Mouse (Mus musculus): Measurements from ENCODE around the gene 4930522L14Rik.
"Not testable (repeated sequence)": the region's sequence is repeated elsewhere in the genome, so short reads cannot be mapped to it uniquely, and the experiment has no call there.

Gene 4930522L14Rik

GRCm38 (mm10) chr5:109751391-109752071, at the start of gene 4930522L14Rik:
TSS of gene 4930522L14Rik (minus strand) at chr5:109751886.
- DNase-seq (ENCODE audit: low read depth): peak; percentile 83

GRCm38 (mm10) chr5:109801466-109801865, 49.8 kb upstream of the 4930522L14Rik start:
- DNase-seq (ENCODE audit: low read depth): not testable (repeated sequence)

- peak; percentile 31 for DNase-seq (ENCODE audit: low read depth)
Measured at GRCm38 (mm10) chr5:109799948-109800347, 48.3 kb upstream of the 4930522L14Rik start.

- not testable (repeated sequence) for DNase-seq (ENCODE audit: low read depth)
Measured at GRCm38 (mm10) chr5:109797017-109797416, 45.3 kb upstream of the 4930522L14Rik start.

- peak; percentile 88 for DNase-seq (ENCODE audit: low read depth)
Measured at GRCm38 (mm10) chr5:109795967-109796652, 44.4 kb upstream of the 4930522L14Rik start.

- peak; percentile 31 for DNase-seq (ENCODE audit: low read depth)
Measured at GRCm38 (mm10) chr5:109752073-109752780, 541 bp upstream of the 4930522L14Rik start.

- DNase-seq (ENCODE audit: low read depth): peak; percentile 23
Measured at GRCm38 (mm10) chr5:109745081-109745480, 6.6 kb downstream of the 4930522L14Rik start.

- not testable (repeated sequence) for DNase-seq (ENCODE audit: low read depth)
Measured at GRCm38 (mm10) chr5:109717341-109717740, 34.3 kb downstream of the 4930522L14Rik start.

- not testable (repeated sequence) for DNase-seq (ENCODE audit: low read depth)
Measured at GRCm38 (mm10) chr5:109691205-109691965, 60.3 kb downstream of the 4930522L14Rik start.

- DNase-seq (ENCODE audit: low read depth): peak; percentile 96
Measured at GRCm38 (mm10) chr5:109690537-109691201, 61.0 kb downstream of the 4930522L14Rik start, which contains the start of gene 5430403G16Rik. TSS of gene 5430403G16Rik (minus strand) at chr5:109691041.

All from 416B (cell line).